Mouse (Mus musculus): ENCODE data around the gene Ndufv2.

Ndufv2 gene

DNA sequence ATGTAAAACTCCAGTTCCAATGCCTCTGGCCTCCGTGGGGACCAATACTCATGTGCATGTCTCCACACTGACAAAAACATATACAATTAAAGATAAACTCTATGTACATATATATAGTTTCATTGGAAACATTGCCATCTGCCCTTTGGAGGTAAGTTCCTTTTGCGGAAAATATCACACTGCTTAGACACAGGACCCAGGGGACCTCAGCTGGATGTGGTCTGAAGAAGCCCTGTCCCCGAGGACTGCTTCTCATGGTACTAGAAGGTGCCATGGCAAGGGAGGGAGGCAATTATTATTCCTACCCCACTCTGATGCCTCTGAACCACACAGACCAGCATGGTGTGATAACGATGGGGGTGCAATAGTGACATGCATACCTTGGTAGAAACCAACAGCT is 43.2 kb downstream of the Ndufv2 start:
- POLR2A ChIA-PET, result interaction anchor here in 2 of 4 experiments (0.7 to 1.6 kb wide), 3 partner anchors 11 to 779 kb away, joined by 3 to 9 read pairs (median 3); partner anchors contain the start of gene Ankrd12 (in 1 of the 2)

DNA sequence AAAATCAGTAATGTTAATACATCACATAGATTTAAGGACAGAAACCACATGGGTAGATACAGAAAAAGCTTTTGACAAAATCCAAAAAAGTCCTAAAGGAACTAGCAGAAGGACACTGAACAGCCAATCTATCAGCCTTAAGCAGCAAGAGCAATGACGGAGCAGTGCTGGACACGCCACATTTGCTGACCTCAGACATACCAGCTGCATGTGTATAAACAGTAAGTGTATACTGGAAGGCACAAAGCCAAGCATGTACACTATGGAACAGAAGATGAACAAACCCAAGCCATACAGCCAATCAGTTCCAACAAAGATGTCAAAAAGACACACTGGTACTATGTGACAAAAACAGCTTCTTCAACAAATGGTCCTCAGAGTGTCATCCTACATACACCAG is 44.2 kb downstream of the Ndufv2 start:
- ChIA-PET POLR2A (interaction anchor here in 1 of 4 experiments (2.3 kb wide), 1 partner anchor 11 kb away, joined by 8 read pairs; no protein-coding TSS in a partner anchor), CTCF (interaction anchor here in 2 of 4 experiments (0.6 to 0.7 kb wide), 5 partner anchors 48 to 218 kb away, joined by 3 to 7 read pairs (median 3); no protein-coding TSS in a partner anchor)

More for the DNA sequence above, 43.2 kb downstream of the Ndufv2 start:
- CTCF ChIA-PET, result interaction anchor here in 1 of 4 experiments (0.6 to 0.7 kb wide), 2 partner anchors 72 to 269 kb away, joined by 4 to 7 read pairs; no protein-coding TSS in a partner anchor

DNA sequence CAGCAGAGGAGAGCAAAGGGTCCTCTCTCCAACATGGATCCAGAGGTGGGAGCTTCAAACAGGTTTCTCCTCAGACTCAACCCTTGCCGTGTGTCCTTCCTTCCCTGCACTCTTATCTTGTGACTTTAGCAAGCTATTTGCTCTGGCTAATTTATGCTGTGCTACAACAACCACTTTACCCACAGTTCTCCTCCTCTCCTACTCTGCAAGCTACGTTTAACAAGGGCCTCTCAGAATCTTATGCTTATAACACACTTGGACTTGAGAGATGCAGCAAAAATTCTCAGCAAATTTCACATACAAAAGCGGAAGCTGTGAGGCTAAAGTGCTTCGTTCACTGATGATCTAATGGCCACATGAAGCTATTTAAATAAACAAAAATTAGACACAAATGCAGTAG is 48.0 kb downstream of the Ndufv2 start:
- ChIA-PET POLR2A (interaction anchor here in 3 of 4 experiments (0.7 to 1.8 kb wide), 5 partner anchors 9 to 87 kb away, joined by 3 to 5 read pairs (median 3); partner anchors contain the start of gene Ankrd12 (in 1 of the 3)), CTCF (interaction anchor here (0.6 to 1.3 kb wide), 4 partner anchors 9 to 54 kb away, joined by 3 to 5 read pairs (median 4); no protein-coding TSS in a partner anchor)

- ChIA-PET CTCF (no interaction called here), POLR2A (no interaction called here)
Measured at GRCm38 (mm10) chr17:66048795-66049194, 52.6 kb downstream of the Ndufv2 start.

DNA sequence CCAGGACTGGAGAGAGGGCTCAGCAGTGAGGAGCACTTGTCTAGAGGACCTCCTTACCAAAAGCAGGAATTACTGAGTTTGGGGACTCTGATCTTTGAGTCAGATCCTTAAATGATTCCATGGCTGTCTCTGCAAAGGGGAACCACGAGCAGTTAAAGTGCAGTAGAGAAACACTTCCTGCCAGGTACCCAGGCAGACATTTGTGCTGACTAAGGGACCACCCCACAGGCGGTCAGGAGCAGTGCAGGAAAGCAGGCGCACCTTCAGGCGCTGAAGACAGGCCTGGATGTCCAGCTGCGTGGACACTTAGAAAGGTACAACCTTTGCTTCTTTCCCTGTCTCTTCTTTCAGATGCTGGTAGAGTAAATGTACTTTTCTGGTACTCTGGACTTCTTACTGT is 53.2 kb downstream of the Ndufv2 start:
- CTCF ChIA-PET, result no interaction called here
- POLR2A ChIA-PET, result interaction anchor here in 1 of 4 experiments (1.0 kb wide), 1 partner anchor 431 kb away, joined by 3 read pairs; no protein-coding TSS in a partner anchor

GRCm38 (mm10) chr17:66043679-66044078 is 57.7 kb downstream of the Ndufv2 start:
- CTCF ChIA-PET, result interaction anchor here (0.6 to 1.8 kb wide), 9 partner anchors 9 to 174 kb away, joined by 3 to 6 read pairs (median 4); no protein-coding TSS in a partner anchor

DNA sequence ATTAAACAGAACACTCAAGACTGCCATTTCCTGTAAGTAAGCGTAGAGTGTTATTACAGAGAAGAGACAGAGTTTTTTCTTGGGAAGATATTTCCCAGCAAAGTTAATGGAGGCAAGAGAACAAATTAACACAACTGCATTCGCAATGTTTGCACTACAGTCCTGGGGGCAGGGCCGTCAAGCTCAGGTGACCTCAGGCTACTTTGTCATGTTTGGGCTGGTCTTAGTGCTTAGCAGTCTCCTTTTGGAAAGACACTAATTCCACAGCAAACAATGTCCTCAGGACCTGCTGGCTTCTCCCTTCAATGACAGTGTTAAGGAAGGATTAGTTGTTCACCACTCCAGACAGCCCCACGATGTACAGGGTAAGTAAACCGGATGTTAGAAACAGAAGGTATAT is 60.3 kb downstream of the Ndufv2 start:
- ChIA-PET POLR2A (interaction anchor here in 1 of 4 experiments (1.0 kb wide), 1 partner anchor 13 kb away, joined by 3 read pairs; no protein-coding TSS in a partner anchor), CTCF (interaction anchor here in 1 of 4 experiments (0.6 kb wide), 1 partner anchor 85 kb away, joined by 3 read pairs; no protein-coding TSS in a partner anchor)

More at GRCm38 (mm10) chr17:66043679-66044078, 57.7 kb downstream of the Ndufv2 start:
- POLR2A ChIA-PET, result interaction anchor here in 2 of 4 experiments (1.3 to 1.7 kb wide), 3 partner anchors 9 to 63 kb away, joined by 4 to 5 read pairs (median 5); no protein-coding TSS in a partner anchor

DNA sequence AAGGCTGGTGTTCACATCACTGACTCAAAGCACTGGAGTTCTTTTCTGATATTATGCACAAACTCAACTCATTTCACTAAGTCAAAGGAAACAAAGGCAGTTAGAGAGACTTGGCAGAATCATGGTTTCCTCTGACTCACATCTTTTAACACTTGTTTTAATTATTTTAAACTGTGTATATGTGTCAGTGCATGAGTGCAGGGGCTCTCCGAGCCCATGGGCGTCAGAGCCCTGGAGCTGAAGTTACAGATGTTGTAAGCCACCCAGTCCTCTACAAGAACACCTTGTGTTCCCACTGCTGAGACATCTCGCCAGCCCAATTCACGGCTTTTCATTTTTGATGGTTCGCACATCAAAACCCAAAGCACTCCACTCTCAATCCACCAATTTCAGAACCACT is 68.1 kb downstream of the Ndufv2 start:
- CTCF ChIA-PET, result interaction anchor here in 2 of 4 experiments (0.5 to 1.1 kb wide), 2 partner anchors 169 to 227 kb away, joined by 3 read pairs; no protein-coding TSS in a partner anchor
- POLR2A ChIA-PET, result no interaction called here

DNA sequence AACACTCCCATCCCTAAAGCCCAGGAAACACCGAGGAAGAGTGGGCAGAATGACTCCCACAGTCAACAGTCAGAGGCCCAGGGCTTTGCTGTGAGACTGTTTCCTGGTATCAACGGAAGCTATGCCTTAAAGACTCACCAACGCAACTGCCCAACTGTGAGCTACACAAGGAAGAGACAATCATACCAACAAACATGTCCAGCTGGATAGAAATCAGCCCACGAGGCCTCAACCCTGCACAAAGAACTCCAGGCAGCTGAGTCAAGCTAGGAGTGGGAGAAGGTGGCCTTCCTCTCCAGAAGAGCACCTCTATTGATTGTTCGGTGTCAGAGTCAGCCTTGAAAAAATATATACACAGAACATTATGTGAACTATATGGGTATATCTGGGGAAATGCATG is 69.4 kb downstream of the Ndufv2 start:
- ChIA-PET CTCF (interaction anchor here in 2 of 4 experiments (0.5 to 1.4 kb wide), 3 partner anchors 12 to 133 kb away, joined by 3 to 6 read pairs (median 4); no protein-coding TSS in a partner anchor), POLR2A (interaction anchor here in 3 of 4 experiments (0.6 to 1.1 kb wide), 4 partner anchors 21 to 188 kb away, joined by 3 to 4 read pairs (median 3); no protein-coding TSS in a partner anchor)
